Mouse (Mus musculus) adrenal gland, postnatal 10 days (tissue): ENCODE results near the gene Anxa4. TPM values are rescaled to one million over a fixed set of nuclear protein-coding genes. Genes with fewer than 3 reads are reported as not detected.

Source experiments
- DNase-seq: peaks from one replicate; pipeline ENCODE4 v3.0.0; 2021; ENCODE audit warnings: mixed read lengths
- long read RNA-seq, 2 experiments: library from polyadenylated mRNA; stranded (forward); transcript quantifications; one replicate each; pipeline ENCODE4 v2.0.0; 2021
- total RNA-seq, 2 experiments: library from RNA; stranded (reverse); gene quantifications; 2 replicates each; pipeline ENCODE4 v1.2.3; 2021

Anxa4 gene
- total RNA-seq, result 10 to 100 TPM; 56.1 to 61.2 TPM
- long read RNA-seq, experiment 1, transcript Anxa4-201 (13 exons, 2,002 nt), result major isoform, 83 of 98 reads
- long read RNA-seq, experiment 1, partial matches to known transcripts, result 2 of 98 reads
- long read RNA-seq, experiment 1, other reads (novel, unspliced or antisense), result 10 of 98 reads
- long read RNA-seq, experiment 2, transcript Anxa4-201 (13 exons, 2,002 nt), result major isoform, 37 of 50 reads
- long read RNA-seq, experiment 2, partial matches to known transcripts, result 2 of 50 reads
- long read RNA-seq, experiment 2, other reads (novel, unspliced or antisense), result 8 of 50 reads

DNA sequence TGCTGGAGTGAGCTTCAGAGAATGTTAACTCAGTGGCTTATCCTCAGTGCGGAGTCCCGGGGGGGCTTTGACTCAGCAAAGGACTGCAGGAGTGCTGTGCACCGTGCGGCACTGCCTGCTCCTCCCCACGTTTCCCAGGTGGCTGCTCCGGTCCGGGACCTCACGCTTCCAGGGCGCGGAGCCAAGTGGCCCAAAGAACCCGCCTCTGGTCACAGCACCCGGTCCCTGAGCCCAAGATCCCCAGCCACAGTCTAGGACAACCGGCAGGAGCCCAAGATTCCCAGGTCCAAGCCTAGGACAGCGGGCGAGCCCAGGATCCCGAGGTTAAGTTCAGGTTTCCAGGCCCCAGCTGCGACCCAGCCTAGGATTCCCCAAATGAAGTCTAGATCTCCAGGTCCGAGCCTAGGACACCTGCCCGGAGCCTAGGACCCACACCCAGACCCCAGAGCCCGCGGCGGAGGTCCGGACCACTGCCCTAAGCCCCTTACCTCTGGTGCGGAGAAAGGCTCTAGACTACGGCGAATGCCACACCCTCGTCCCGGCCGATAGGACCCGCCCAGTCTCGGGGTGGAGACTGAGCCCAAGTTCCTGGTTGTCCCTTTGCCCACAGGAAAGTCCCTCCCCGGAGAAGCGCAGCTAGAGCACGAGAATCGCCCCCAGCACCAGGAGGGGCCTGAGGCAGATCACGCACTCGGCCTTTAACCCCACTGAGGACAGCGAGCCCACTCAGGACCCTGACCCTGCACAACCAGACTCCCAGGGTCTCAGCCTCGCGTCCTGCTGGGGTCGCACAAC is at the start of gene Anxa4:
TSS of gene Anxa4 (minus strand) at position 564 of the 795 bp plus-strand sequence.
- peak; percentile 90 for DNase-seq

DNA sequence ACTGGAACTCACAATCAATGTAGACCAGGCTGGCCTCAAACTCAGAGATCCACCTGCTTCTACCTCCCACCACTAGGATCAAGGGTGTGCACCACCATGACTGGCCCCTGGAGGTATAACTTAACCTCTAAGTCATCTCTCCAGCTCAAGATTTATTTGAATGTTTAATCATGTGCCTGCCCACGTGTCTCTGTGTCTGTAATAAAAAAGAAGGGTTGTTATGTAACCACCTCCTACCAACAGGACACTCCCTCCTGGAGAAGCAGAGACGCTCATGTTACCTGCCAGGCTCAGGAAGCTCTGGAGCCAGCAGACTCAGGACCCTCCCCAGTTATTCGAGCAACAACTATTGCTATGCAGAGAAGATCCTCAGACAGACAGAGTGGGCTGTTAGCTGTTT is 48.6 kb upstream of the Anxa4 start:
- no peak for DNase-seq

DNA sequence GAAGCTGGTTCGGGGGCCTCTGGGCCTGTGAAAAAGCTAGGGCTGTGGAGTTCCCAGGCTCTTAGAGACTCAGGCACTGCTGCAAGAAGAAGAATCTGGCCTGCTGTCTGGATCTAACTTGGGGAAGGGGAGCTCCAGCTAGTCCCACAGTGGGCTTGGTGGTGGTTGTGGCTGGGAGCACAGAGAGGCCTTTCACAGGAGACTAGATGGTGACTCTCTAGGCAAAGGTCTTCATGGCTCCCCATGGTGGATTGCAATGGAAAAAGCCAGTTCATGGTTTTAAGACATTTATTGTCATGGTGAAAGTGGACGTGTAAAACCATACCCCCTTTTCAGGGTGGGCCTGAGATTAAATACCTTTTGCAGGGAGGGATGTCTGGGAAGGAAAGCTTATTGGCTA is 45.7 kb upstream of the Anxa4 start:
- DNase-seq, result no peak

DNA sequence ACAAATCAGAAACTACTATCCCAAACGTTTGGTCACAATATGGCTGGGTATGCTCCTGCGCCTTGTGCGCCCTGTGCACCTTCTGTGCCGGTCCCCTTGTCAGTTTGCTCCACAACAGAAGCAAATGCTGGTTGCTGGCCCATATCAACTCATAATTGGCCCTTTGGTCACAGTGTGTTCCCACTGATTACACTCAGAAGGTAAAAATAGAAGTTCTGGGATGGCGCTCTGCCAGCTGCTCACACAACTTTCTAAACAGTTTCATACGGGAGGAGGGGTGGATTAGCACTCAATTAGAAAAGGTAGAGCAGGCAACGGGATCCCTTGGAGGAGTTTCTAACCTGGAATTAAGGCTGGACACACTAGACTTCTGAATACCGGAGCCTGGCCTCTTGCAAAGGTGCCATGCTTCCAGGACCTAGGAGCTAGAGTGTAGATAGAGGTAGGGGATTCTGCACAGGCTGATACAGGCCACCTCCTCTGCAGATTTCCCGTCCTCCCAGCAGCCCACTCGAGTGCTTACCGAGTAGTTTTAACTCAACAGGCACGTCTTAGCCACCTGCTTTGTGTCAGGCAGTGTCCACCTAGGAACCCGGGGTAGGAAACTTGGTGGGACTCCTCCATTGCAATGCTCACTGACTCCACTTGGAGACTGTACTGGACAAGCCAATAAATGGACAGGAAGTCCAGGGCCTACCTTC is 39.6 kb upstream of the Anxa4 start:
- DNase-seq, result peak; percentile 66

DNA sequence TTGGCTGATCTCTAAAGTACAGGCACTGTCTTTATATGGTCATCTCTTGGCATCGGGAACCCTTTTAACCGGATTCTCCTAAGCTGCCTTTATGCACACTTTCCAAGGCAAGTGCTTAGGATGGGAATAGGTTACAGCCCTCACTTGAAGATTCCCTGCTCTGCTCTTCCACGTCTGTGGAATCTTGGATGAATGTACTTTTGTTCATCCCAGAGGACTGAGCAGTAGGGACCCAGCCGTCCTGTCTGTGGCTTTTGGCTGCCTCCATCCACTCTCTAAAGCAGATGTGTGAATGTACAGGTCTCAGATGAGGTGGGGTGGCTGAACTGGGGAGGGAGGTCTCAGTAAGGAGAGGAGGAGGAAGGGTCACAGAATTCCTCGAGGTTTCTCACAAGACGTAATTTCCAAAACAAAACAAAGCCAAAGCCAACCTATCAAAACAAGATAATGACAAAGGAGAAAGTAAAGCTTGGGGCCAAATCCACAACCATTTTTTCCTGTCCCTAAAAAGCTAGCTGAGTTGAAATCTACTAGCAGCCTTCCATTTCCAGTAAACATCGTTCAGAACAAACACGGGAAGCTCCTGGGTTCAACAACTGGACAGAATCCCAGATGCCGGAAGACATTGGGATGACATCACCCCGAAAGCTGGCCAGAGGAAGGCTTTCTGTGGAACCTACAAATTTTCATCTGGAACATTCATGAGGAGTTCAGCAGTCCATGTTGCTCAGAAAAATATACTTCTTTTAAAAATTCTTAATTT is 37.5 kb upstream of the Anxa4 start:
- no peak for DNase-seq

DNA sequence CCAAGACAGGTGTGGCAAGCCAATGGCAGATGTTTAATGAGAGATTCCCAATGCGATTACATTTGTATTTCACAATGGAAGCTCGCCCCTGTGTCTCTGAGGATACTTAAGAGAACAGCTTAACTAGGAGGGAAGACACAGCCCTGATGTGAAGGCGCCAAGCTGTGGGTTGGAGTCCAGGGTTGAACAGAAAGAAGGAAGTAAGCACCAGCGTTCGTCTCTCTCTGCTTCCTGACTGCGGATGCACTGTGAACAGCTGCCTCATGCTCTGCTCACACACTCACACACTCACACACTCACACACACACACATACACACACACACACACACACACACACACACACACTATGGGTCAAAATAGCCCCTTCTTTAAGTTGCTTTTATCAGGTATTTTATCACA is 36.4 kb upstream of the Anxa4 start:
- DNase-seq, result no peak

DNA sequence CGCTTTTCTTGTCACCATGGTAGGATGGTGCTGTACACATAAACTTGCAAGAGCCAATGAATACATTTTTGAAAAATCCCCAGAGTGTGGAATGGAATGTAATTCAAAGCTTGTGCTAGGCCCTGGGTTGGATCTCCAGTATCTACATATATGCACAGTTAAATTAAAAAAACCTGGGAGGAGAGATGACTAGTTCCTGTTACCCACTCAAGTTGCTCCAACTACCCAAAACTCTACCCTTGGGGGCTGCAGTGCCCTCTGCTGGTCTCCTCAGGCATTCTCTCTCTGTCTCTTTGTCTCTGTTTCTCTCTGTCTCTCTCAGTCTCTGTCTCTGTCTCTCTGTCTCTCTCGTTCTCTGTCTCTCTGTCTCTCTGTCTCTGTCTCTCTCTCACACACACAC is 34.0 kb upstream of the Anxa4 start:
- DNase-seq, result no peak

DNA sequence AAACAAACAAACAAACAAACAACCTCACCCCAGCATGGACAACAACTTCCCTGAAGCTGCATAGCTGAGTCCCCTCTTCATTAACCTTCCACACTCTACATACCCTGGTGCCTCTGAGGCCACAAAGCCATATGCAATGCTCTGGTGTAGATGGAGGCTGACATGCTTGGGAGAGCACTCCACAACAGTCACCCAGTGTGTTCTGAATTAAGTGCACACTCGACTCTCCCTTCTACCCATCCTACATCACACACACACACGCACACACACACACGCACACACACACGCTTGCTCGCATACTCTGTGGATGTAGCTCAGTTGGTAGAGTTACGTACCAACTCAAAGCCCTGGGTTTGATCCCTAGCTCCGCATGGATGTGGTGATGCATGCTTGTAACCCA is 31.0 kb upstream of the Anxa4 start:
- DNase-seq, result no peak

DNA sequence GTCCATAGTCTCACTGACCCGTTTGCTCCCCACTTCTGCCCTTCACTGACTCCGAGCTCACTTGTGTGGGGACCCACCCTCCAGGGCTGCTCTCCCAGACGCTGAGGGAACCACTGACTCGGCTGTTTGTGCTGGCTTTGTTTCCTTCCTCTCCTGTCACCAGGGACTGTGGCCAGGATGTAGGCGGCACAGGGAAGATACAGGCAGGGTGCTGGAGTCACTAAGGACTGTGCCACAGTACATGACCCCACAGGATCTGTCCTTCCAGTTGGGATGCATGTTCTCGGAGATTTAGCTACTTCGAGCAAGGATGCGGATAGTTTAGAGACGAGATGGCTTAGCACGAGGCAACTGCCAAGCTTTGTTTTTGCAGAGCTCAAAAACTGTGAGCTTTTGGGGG is 30.4 kb upstream of the Anxa4 start:
- peak; percentile 34 for DNase-seq

DNA sequence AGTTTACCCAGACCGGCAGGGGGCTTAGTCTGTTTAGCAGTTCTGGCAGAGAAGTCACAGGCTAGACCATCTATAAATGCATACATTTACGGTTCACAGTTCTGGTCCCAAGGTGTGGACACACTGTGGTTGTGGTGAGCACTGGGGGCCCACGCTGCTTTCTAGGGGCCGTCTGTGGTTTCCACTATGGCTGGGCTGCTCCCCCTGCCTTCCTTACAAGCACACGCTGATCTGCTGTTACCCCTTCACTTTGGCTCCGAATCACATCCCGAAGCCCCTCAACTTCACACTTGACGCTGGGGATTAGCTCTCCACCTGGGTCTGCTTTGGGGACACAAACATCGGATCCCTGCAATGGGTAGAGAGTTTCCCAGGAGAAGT is 29.7 kb upstream of the Anxa4 start:
- DNase-seq, result no peak

DNA sequence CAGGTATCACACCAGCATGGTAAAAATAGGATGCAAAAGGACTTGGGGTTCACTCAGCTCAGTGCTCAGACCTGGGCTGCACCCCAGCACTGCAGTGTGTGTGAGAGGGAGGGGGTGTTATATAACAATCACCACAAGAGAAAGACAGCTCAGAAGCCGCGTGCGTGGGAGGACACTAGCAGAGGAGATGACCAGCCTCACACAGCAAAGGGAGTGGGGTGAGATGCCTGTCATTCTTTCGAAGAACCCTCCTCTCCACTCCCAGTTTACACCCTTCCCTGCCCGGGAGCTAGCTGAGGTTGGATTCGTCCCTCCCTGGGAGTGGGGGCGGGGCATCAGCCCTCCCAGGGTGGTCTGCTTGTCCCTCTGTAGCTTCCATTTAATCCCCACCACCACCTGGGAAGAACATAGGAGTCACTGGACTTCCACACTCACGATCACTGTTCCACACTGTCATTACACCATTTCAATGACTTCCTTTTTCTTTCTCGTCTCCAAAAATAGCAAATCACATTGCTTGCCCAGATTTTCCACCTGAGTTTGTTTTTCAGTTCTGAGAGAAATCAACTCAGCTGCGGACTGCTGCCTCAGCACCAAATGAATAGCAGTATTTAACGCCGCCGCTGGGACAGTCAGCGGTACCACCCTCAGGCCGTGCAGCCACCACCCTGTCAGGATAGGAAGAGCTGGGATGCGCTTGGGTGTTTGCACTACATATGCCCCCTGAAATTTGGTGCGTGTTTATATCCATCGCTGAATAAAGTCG is 29.1 kb upstream of the Anxa4 start:
- DNase-seq, result peak; percentile 28

DNA sequence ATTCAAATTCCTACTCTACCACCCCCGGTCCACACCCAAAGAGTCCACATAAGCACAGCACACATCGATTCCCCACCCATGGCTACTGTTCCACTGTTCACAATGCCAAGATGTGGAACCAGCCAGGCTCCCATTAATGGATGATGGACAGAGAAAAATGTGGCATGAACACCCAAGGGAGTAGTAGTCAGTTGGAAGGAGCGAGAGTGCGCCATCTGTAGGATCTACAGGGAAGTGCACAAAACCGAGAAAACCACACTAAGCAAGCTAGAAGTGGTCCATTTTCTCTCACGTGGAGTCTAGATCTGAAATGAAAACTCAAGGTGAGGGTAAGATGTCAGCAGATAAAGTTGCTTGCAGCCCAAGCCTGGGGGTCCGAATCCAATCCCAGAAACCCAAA is 27.3 kb upstream of the Anxa4 start:
- no peak for DNase-seq

DNA sequence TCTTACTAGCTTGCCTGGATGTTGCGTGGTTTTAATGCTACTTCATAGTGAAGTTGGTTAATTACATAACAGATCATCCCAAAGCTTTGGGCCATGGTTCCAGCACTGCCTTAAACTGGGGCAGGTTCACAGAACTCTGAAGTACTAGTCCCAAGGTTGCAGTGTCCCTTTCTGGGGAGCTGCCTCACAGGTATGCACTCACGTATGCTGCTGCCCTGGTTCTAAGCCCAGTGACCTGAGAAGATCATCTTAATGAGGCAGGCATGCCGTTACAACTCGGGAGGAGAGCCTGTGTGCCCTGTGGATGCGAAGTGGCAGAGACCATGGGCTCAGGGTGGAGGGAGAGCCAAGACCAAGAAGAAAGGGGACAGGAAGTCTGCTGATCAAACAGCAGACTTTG is 26.5 kb upstream of the Anxa4 start:
- no peak for DNase-seq

DNA sequence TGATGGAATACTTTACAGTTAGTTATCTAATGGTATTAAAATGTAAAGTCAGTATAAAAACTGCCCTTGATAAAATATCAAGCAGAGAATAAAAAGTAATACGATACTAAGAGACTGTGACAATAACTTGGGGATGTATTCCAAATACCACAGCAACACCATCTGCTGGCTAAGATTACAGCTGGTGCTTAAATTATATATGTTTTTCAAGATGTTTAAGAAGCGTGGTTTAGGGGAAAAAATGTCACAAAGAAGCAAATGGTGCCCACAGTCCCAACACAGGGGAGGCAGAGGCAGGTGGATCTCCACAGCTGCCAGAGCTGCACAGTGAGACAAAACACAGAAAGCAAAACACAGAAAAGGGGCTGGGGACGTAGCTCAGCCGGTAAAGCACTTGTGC is 25.5 kb upstream of the Anxa4 start:
- no peak for DNase-seq

DNA sequence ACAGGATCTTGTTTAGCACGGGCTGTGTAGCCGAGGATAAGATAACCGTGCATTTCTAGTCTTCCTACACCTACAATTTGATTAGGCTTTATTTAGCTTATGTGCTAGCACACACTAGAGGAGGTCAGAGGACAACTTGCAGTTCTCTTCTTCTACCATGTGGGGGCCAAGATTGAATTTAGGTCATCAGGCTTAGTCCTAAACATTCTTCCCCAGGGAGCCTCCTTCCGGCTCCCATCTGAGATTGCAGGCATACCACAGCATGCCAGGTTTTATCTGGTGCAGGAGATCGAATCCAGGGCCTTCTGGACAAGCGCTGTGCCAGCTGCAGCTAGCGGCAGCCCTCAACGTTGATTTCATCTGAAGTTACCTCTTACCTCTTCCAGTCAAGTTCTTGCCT is 23.2 kb upstream of the Anxa4 start:
- DNase-seq, result peak; percentile 36

DNA sequence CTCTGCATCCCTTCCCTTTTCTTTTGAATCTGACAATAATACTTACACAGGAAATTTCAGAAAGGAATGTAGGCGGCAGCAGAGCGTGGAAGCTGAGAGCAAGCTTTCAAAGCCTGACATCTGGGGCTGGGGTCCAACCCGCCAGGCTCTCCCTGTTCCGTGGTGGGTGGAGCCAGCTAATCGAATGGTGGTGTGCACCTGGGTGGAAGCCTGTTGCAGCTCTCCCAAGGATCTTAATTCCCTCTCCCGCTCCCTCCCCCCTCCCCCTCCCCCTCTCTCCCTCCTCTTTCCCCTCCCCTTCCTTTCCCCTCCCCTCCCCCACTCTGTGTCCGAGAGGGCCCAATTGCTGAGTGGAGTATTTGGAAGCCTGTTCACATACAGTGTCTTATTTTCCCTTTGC is 22.1 kb upstream of the Anxa4 start:
- no peak for DNase-seq

DNA sequence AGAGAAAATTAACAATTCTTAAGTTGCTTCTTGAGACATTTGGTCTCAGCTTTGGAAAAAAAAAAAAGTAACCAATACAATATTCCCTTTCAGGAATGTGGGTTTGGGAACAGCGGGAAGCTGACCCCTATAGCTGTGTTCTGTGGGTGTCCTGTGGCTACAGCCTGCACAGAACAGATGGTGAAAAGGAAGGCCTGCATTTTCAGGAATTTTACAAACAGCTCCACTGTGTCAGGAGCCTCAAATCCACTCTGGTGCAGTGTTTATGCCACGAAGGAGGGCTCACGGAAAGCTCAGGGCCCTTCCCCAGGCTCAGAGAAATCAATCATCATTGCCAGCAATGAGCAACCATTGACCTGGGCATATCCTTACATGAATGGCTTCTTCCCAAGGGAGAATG is 21.5 kb upstream of the Anxa4 start:
- no peak for DNase-seq

DNA sequence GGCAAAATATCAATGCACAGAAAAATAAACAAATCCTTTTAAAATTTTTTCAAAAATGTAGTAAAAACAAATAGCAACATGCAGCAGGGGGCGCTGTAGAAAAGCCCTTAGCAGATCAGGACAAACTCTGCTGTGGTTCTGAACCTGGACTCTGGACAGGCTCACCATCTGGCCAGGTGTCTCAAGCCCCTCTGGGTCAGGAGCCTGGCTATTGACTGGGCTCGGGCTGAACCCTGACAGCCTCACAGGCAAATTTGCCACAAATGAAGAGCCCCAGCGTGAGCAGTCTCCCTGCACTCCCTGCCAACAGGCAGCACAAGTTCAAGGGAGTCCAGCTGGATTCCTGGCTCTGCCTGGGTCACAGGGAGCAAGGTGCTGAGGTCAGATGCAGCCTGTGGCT is 20.0 kb upstream of the Anxa4 start:
- peak; percentile 74 for DNase-seq

DNA sequence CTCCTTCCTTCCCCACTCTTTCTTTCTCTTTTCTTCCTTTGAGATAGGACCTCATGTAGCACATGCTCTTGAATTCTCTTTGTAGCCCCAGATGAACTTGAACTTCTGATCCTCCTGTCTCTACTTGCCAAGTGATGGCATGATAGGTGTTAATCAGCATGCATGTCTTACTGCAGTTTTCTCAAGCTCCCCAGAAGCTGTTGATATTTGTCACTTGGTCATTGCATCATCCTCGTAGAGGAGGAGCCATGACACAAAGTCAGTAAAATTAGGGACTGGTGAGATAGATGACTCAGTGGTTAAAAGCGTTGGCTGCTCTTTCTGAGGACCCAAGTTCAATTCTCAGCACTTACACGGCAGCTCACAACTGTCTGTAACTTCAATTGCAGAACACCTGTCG is 19.5 kb upstream of the Anxa4 start:
- DNase-seq, result no peak

DNA sequence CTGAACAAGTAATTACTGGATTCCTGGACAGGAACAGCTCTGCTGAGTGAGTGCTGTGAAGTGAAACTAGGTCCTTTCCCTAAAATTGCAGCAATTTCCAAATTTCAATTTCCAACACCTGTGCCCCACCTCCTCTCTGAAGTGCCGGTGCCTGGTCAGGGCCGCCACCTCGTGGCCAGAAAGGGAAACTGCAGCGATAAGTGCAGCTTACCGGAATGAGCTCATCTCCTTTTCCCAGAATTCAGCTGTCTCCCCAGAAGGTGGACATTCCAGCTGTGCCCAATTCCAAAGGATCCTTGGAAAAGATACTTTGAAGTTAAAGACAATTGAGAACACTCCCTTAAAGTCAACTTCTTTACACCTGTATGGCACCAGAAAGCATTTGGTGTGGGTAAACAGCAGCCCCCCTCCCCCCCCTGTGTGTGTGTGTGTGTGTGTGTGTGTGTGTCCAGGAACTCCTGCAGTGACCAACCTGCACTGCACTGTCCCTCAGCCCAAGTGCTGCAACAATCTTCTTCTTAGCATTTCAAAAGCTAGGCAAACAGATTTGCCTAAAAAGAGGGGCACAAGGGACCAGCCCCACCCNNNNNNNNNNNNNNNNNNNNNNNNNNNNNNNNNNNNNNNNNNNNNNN is 13.2 kb upstream of the Anxa4 start:
- DNase-seq, result peak; percentile 82

DNA sequence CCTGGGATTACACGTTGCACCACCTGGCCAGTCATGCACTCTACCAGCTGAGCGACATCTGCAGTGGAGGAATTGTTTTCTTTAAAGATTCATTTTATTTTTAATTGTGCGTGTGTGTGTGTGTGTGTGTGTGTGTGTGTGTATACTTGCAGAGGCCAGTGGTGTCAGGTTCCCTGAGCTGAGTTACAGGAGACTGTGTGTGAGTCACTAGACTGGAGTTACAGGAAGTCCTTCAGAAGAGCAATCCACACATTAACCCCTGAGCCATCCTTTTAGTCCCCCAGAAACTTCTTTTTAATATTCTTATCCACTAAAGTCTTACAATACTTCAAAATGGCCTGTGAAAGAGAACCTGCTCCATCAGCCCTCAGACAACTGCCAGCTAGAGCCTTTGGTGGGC is 11.3 kb upstream of the Anxa4 start:
- DNase-seq, result no peak
